Mouse (Mus musculus) CH12.LX (cell line): ENCODE measurements around the gene Zfp518a. TPM values are rescaled to one million over a fixed set of nuclear protein-coding genes. Genes with fewer than 3 reads are reported as not detected.

ENCODE experiments used
- DNase-seq: peaks from one replicate; pipeline ENCODE4 v3.0.0-alpha.2; 2013; ENCODE audit errors: extremely low read depth
- H3K27ac ChIP-seq: 2 replicates; pipeline ENCODE4 v1.5.1; 2012; ENCODE audit warnings: low read depth, mild to moderate bottlenecking, control low read depth, moderate library complexity; ENCODE audit not compliant: insufficient read depth
- H3K27me3 ChIP-seq: replicated peaks from 2 replicates; pipeline ENCODE3; 2012; ENCODE audit warnings: inconsistent platforms
- H3K36me3 ChIP-seq, 2 experiments: replicated peaks in 1 of 2; 2 replicates each; pipeline versions ENCODE3 to v1.6.1; 2012; ENCODE audit warnings: inconsistent platforms in 1 of 2, low read length in 1 of 2, mild to moderate bottlenecking in 1 of 2, mixed read lengths in 1 of 2, moderate library complexity in 1 of 2; ENCODE audit not compliant: control insufficient read depth in 1 of 2, insufficient read depth in 1 of 2
- H3K4me1 ChIP-seq, 2 experiments: 2 replicates each; pipeline ENCODE4 v1.6.1; 2012; ENCODE audit warnings: inconsistent platforms in 1 of 2, moderate library complexity in 1 of 2; ENCODE audit not compliant: insufficient read depth in 2 of 2, control insufficient read depth in 1 of 2
- H3K4me2 ChIP-seq: 2 replicates; pipeline ENCODE4 v1.6.1; 2012; ENCODE audit warnings: low read depth, mild to moderate bottlenecking, control low read depth; ENCODE audit not compliant: poor library complexity, insufficient read depth, severe bottlenecking
- H3K4me3 ChIP-seq, 3 experiments: fragments of 150-350 bp in 1 of 3; sonication (generic) in 1 of 3; replicated peaks in 1 of 3; 2 replicates each; pipeline versions ENCODE3 to v1.5.1; 2011 to 2012; ENCODE audit warnings: low read depth in 2 of 3, low read length in 2 of 3, mild to moderate bottlenecking in 2 of 3, moderate library complexity in 2 of 3, control low read depth in 1 of 3, improper control_type of control experiment in 1 of 3, inconsistent platforms in 1 of 3, mixed read lengths in 1 of 3; ENCODE audit not compliant: poor library complexity in 1 of 3
- H3K79me2 ChIP-seq: replicated peaks from 2 replicates; pipeline ENCODE4 v1.6.1; 2012; ENCODE audit warnings: mild to moderate bottlenecking, moderate library complexity; ENCODE audit not compliant: control insufficient read depth, poor library complexity, insufficient read depth, severe bottlenecking; ENCODE audit errors: extremely low read depth
- H3K9ac ChIP-seq: 2 replicates; pipeline ENCODE4 v1.6.1; 2012; ENCODE audit warnings: low read depth, mild to moderate bottlenecking, control low read depth, moderate library complexity; ENCODE audit not compliant: insufficient read depth
- H3K9me3 ChIP-seq: replicated peaks from 2 replicates; pipeline ENCODE3; 2012; ENCODE audit warnings: low read length, inconsistent platforms, mixed read lengths
- BHLHE40 ChIP-seq: IDR thresholded peaks from 2 replicates; pipeline ENCODE4 v1.6.1; 2011; ENCODE audit warnings: mild to moderate bottlenecking, low read depth, low read length, improper control_type of control experiment
- CHD1 ChIP-seq: IDR thresholded peaks from 2 replicates; pipeline ENCODE4 v1.6.1; 2012; ENCODE audit warnings: low read depth, low read length, improper control_type of control experiment, inconsistent platforms
- ELF1 ChIP-seq: IDR thresholded peaks from 2 replicates; pipeline ENCODE4 v1.6.1; 2014; ENCODE audit warnings: low read depth, mild to moderate bottlenecking, inconsistent platforms, low read length, improper control_type of control experiment
- EP300 ChIP-seq: IDR thresholded peaks from 2 replicates; pipeline ENCODE4 v1.6.1; 2011; ENCODE audit warnings: low read length, improper control_type of control experiment
- ETS1 ChIP-seq: conservative IDR thresholded peaks from 2 replicates; pipeline ENCODE4 v1.6.1; 2012; ENCODE audit warnings: low read depth, mild to moderate bottlenecking, inconsistent platforms, low read length, improper control_type of control experiment, moderate library complexity
- GABPA ChIP-seq: IDR thresholded peaks from 2 replicates; pipeline ENCODE4 v1.6.1; 2012; ENCODE audit warnings: low read depth, low read length, improper control_type of control experiment, inconsistent platforms; ENCODE audit not compliant: insufficient replicate concordance
- HCFC1 ChIP-seq: IDR thresholded peaks from 2 replicates; pipeline ENCODE4 v1.6.1; 2012; ENCODE audit warnings: low read depth, mild to moderate bottlenecking, inconsistent platforms, low read length, improper control_type of control experiment
- IRF4 ChIP-seq: IDR thresholded peaks from 2 replicates; pipeline ENCODE4 v1.6.1; 2014; ENCODE audit warnings: low read depth, mild to moderate bottlenecking, inconsistent platforms, low read length, improper control_type of control experiment
- JUN ChIP-seq: IDR thresholded peaks from 2 replicates; pipeline ENCODE4 v1.6.1; 2011; ENCODE audit warnings: low read depth, mild to moderate bottlenecking, low read length, improper control_type of control experiment, moderate library complexity; ENCODE audit not compliant: insufficient read depth
- JUND ChIP-seq: conservative IDR thresholded peaks from 2 replicates; pipeline ENCODE4 v1.6.1; 2011; ENCODE audit warnings: low read depth, low read length, improper control_type of control experiment
- KAT2A ChIP-seq: IDR thresholded peaks from 2 replicates; pipeline ENCODE4 v1.6.1; 2012; ENCODE audit warnings: low read length, improper control_type of control experiment, inconsistent platforms; ENCODE audit not compliant: insufficient replicate concordance
- MEF2A ChIP-seq: IDR thresholded peaks from 2 replicates; pipeline ENCODE4 v1.6.1; 2014; ENCODE audit warnings: low read depth, mild to moderate bottlenecking, inconsistent platforms, low read length, improper control_type of control experiment, borderline replicate concordance
- MYC ChIP-seq: IDR thresholded peaks from 2 replicates; pipeline ENCODE4 v1.6.1; 2011; ENCODE audit warnings: low read depth, mild to moderate bottlenecking, improper control_type of control experiment, low read length
- NELFE ChIP-seq: IDR thresholded peaks from 2 replicates; pipeline ENCODE4 v1.6.1; 2011; ENCODE audit warnings: low read depth, low read length, improper control_type of control experiment
- NRF1 ChIP-seq: IDR thresholded peaks from 2 replicates; pipeline ENCODE4 v1.6.1; 2014; ENCODE audit warnings: low read depth, mild to moderate bottlenecking, inconsistent platforms, low read length, improper control_type of control experiment, moderate library complexity
- POLR2A ChIP-seq: IDR thresholded peaks from 2 replicates; pipeline ENCODE4 v1.6.1; 2011; ENCODE audit warnings: low read depth, mild to moderate bottlenecking, improper control_type of control experiment, low read length
- POLR2AphosphoS2 ChIP-seq: IDR thresholded peaks from 2 replicates; pipeline ENCODE4 v1.6.1; 2011; ENCODE audit warnings: low read depth, low read length, improper control_type of control experiment
- RAD21 ChIP-seq: IDR thresholded peaks from 2 replicates; pipeline ENCODE4 v1.6.1; 2011; ENCODE audit warnings: low read depth, mild to moderate bottlenecking, low read length, improper control_type of control experiment, moderate library complexity
- RCOR1 ChIP-seq: conservative IDR thresholded peaks from 2 replicates; pipeline ENCODE4 v1.6.1; 2012; ENCODE audit warnings: low read depth, mild to moderate bottlenecking, inconsistent platforms, low read length, improper control_type of control experiment
- SMC3 ChIP-seq: IDR thresholded peaks from 2 replicates; pipeline ENCODE4 v1.6.1; 2011; ENCODE audit warnings: low read depth, low read length, improper control_type of control experiment
- TBP ChIP-seq: conservative IDR thresholded peaks from 2 replicates; pipeline ENCODE4 v1.6.1; 2011; ENCODE audit warnings: low read depth, low read length, improper control_type of control experiment
- UBTF ChIP-seq: IDR thresholded peaks from 2 replicates; pipeline ENCODE4 v1.6.1; 2012; ENCODE audit warnings: low read depth, mild to moderate bottlenecking, inconsistent platforms, low read length, improper control_type of control experiment, moderate library complexity
- ZC3H11A ChIP-seq: IDR thresholded peaks from 2 replicates; pipeline ENCODE4 v1.6.1; 2012; ENCODE audit warnings: low read depth, mild to moderate bottlenecking, inconsistent platforms, low read length, improper control_type of control experiment
- ZMIZ1 ChIP-seq: IDR thresholded peaks from 2 replicates; pipeline ENCODE4 v1.6.1; 2012; ENCODE audit warnings: low read depth, mild to moderate bottlenecking, inconsistent platforms, low read length, improper control_type of control experiment
- dilution Hi-C: fragments of 300-500 bp; cut with MboI; formaldehyde crosslinking; loops from 2 replicates; pipeline ENCODE4 v1.14.3; 2020; ENCODE audit warnings: low sequenced_read_pairs; ENCODE audit not compliant: extremely low pct_unique_long_range_greater_than_20kb, extremely low pct_ligation_motif_present
- in situ Hi-C: fragments of 300-500 bp; cut with MboI; formaldehyde crosslinking; loops from 3 replicates; pipeline ENCODE4 v1.14.3; 2019; ENCODE audit warnings: low sequenced_read_pairs, low pct_ligation_motif_present, low pct_unique_long_range_greater_than_20kb, mixed read lengths
- polyA plus RNA-seq: library from polyadenylated mRNA; unstranded; fragments of >175 nt; gene quantifications from 2 replicates; pipeline ENCODE4 v1.2.1, GENCODE M21; 2012; ENCODE audit warnings: low read depth; ENCODE audit not compliant: insufficient read length
- total RNA-seq, 2 experiments: library from RNA; depleted of rRNA; stranded (reverse); fragments of 300-350 nt in 1 of 2; fragments of >200 nt in 1 of 2; gene quantifications; 2 replicates each; pipeline ENCODE4 v1.2.3; 2012 to 2014

The Zfp518a gene
- total and polyA plus RNA-seq, 3 experiments = 5.4 to 19.7 (median 11.6) TPM

GRCm38 (mm10) chr19:40946937-40947577, 52.6 kb downstream of the Zfp518a start:
- H3K4me3 ChIP-seq = no peak overlapping the region
- dilution Hi-C loops = no loop called here

DNA sequence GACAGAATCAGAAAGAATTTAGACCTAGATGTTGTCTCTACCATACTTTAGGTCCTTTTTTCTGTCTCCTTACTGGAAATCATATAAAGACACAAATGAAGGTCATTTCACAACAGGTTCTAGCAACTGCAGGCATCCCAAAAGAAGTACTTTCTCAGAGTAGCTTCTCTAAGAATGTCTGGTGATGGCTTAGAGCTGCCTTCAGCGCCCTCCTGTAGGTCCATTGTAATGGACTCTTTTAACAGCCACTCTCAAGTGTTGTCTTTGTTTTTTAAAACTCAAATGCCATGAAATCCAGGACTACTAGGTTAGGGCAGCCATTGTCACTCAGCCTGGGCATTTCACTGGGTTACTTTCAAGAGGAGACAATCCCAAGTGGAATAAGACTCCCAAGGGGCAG, 64.5 kb downstream of the Zfp518a start:
- dilution Hi-C loops = no loop called here

More at GRCm38 (mm10) chr19:40946937-40947577, 52.6 kb downstream of the Zfp518a start:
- Histone ChIP-seq H3K79me2 (no peaks in the 10 kb centered on the region), H3K27me3 (no peaks in the 10 kb centered on the region), H3K4me2 (no peak overlapping the region), H3K27ac (no peak overlapping the region), H3K4me1 (no peaks in the 10 kb centered on the region), H3K9me3 (no peaks in the 10 kb centered on the region), H3K9ac (no peak overlapping the region), H3K36me3 (peaks cover 85 to 96% of the 10 kb centered on the region in 2 experiments)
- in situ Hi-C loops = no loop called here
- no peak for DNase-seq
- TF ChIP-seq TBP (no peak), NELFE (no peak), IRF4 (no peak), UBTF (no peak), NRF1 (no peak), MEF2A (no peak), HCFC1 (no peak), CHD1 (no peak), JUND (no peak), ZC3H11A (no peak), POLR2A (no peak), RCOR1 (no peak), EP300 (no peak), MYC (no peak), ELF1 (no peak)

More for the DNA sequence above, 64.5 kb downstream of the Zfp518a start:
- H3K4me3 ChIP-seq = no peak overlapping the region
- no peak overlapping the region for H3K27ac ChIP-seq
- DNase-seq = no peak
- TF ChIP-seq GABPA (no peak), SMC3 (no peak), BHLHE40 (no peak), NELFE (no peak), JUN (no peak), ETS1 (no peak), RAD21 (no peak), MEF2A (no peak), HCFC1 (no peak), TBP (no peak), POLR2A (no peak), ZMIZ1 (no peak), KAT2A (no peak), JUND (no peak), NRF1 (no peak), POLR2AphosphoS2 (no peak)
- peaks cover 7% of the 10 kb centered on the region for H3K79me2 ChIP-seq
- H3K27me3 ChIP-seq = no peaks in the 10 kb centered on the region
- H3K9ac ChIP-seq = no peak overlapping the region
- in situ Hi-C loops = no loop called here
- H3K36me3 ChIP-seq = peaks cover 66 to 74% of the 10 kb centered on the region in 2 experiments
- peaks cover under 1% of the 10 kb centered on the region for H3K9me3 ChIP-seq
- peaks cover 13 to 30% of the 10 kb centered on the region in 2 experiments for H3K4me1 ChIP-seq
- H3K4me2 ChIP-seq = no peak overlapping the region
